In genomic region chr1:63178308-63178707, GRCm38 (mm10) we compare ENCODE assay signal across 10 mouse cellular contexts. TPM values are rescaled to one million over a fixed set of nuclear protein-coding genes. Genes with fewer than 3 reads are reported as not detected.
A peak's percentile ranks its signal among the peaks of the same experiment; 100 is the strongest.
DNase-seq lines count a peak whose midpoint lies in the region; ATAC-seq and TF ChIP-seq lines count a peak whose summit lies in the region.
"Had no signal": no experiment of that assay in that cellular context is flagged by ENCODE, and none has a peak within 500 bp of the region (broad histone marks: within the 10 kb centered on the region; RNA-seq: fewer than 3 reads in every experiment).

No protein-coding gene starts in this region.

- peaks cover 2 to 22% of the 10 kb centered on the region in 2 experiments; a peak in 3 of 4 replicates for H3K4me1 ChIP-seq in heart, embryonic 14.5 days (ENCODE audit: control insufficient read depth in 2 of 2, insufficient read depth in 2 of 2, low read length in 2 of 2)
- H3K4me1 ChIP-seq in MEL (ENCODE audit: control insufficient read depth in 1 of 2, insufficient read depth in 2 of 2, low read length in 2 of 2), result peaks cover 2 to 15% of the 10 kb centered on the region in 2 experiments; a peak in 3 of 4 replicates
- peaks cover 6% of the 10 kb centered on the region for H3K4me1 ChIP-seq in hindbrain, postnatal 0 days (ENCODE audit: insufficient read depth, low read length)
- peaks cover 29% of the 10 kb centered on the region for H3K4me1 ChIP-seq in midbrain, embryonic 15.5 days

- DNase-seq in heart, adult 8-10 months (ENCODE audit: low spot score), result no peak
- peak; percentile 36 for DNase-seq in MEL (ENCODE audit: low read depth, low spot score)
- no peak for DNase-seq in hindbrain, postnatal 0 days (ENCODE audit: low spot score)
- DNase-seq in adrenal gland, postnatal 14 days, result no peak
- no peak for DNase-seq in retina, postnatal 1 day
- no peak for DNase-seq in left cerebral cortex, adult 18-20 months (ENCODE audit: low spot score in 2 of 2)
- DNase-seq: lung, postnatal 14 days had no signal

- no peaks in the 10 kb centered on the region for H3K9me3 ChIP-seq in heart, embryonic 14.5 days (ENCODE audit: control insufficient read depth, low read length)
- no peaks in the 10 kb centered on the region for H3K9me3 ChIP-seq in MEL (replicated peaks; ENCODE audit: insufficient read depth, low read length)
- H3K9me3 ChIP-seq in hindbrain, postnatal 0 days (ENCODE audit: low read length), result no peaks in the 10 kb centered on the region
- no peaks in the 10 kb centered on the region for H3K9me3 ChIP-seq in midbrain, embryonic 15.5 days

- peak overlapping the region; percentile 77 for H3K4me2 ChIP-seq in heart, embryonic 14.5 days (ENCODE audit: low read length)
- H3K4me2 ChIP-seq in hindbrain, postnatal 0 days (ENCODE audit: low read depth, low read length), result peak overlapping the region; percentile 71
- peak overlapping the region; percentile 83; the same call in 1 of the 2 replicates for H3K4me2 ChIP-seq in midbrain, embryonic 15.5 days

- no peak for TF ChIP-seq RAD21 in MEL (IDR thresholded peaks at IDR 0.05; ENCODE audit: low read depth, low read length)

- TF ChIP-seq EP300 in MEL (IDR thresholded peaks at IDR 0.05; ENCODE audit: low read depth in 1 of 2, low read length in 2 of 2), result no peak

- H3K9ac ChIP-seq in heart, embryonic 14.5 days (ENCODE audit: low read length), result peak overlapping the region; percentile 98
- peak overlapping the region; percentile 97 for H3K9ac ChIP-seq in MEL (ENCODE audit: control insufficient read depth, low read depth, low read length, poor library complexity, severe bottlenecking)
- no peak overlapping the region; the same call in 1 of the 2 replicates for H3K9ac ChIP-seq in hindbrain, postnatal 0 days (replicated peaks; ENCODE audit: low read length)
- no peak overlapping the region for H3K9ac ChIP-seq in midbrain, embryonic 15.5 days

- ATAC-seq in heart, embryonic 14.5 days (ENCODE audit: insufficient number of reproducible peaks, insufficient read depth, low FRiP score, low read depth), result no peak
- ATAC-seq in hindbrain, postnatal 0 days, result no peak
- no peak for ATAC-seq in midbrain, embryonic 15.5 days (replicated peaks)
- ATAC-seq: Patski had no signal

- no peak overlapping the region for H3K27ac ChIP-seq in heart, embryonic 14.5 days (replicated peaks in 1 of 2; ENCODE audit: control insufficient read depth in 1 of 2, insufficient read depth in 1 of 2, low read depth in 2 of 2, low read length in 2 of 2)
- peak overlapping the region; percentile 23; the same call in 1 of the 2 replicates for H3K27ac ChIP-seq in MEL (ENCODE audit: control insufficient read depth, low read depth, low read length)
- H3K27ac ChIP-seq in hindbrain, postnatal 0 days, result no peak overlapping the region
- H3K27ac ChIP-seq in midbrain, embryonic 15.5 days, result no peak overlapping the region

- TF ChIP-seq CTCF in MEL (IDR thresholded peaks at IDR 0.05 in 2 of 3, conservative IDR thresholded peaks at IDR 0.05 in 1 of 3; ENCODE audit: control insufficient read depth in 1 of 3, insufficient read depth in 1 of 3, low read depth in 2 of 3, low read length in 3 of 3, poor library complexity in 1 of 3, severe bottlenecking in 1 of 3), result no peak
- no peak for TF ChIP-seq CTCF in hindbrain, postnatal 0 days (IDR thresholded peaks at IDR 0.05; ENCODE audit: low read depth)

- H3K36me3 ChIP-seq in heart, embryonic 14.5 days (ENCODE audit: control insufficient read depth, insufficient read depth, low read length), result peaks cover 44% of the 10 kb centered on the region
- peaks cover 9 to 28% of the 10 kb centered on the region in 2 experiments for H3K36me3 ChIP-seq in MEL (ENCODE audit: control insufficient read depth in 1 of 2, insufficient read depth in 2 of 2, low read length in 2 of 2)
- H3K36me3 ChIP-seq in hindbrain, postnatal 0 days (ENCODE audit: insufficient read depth, low read length), result peaks cover 19% of the 10 kb centered on the region
- no peaks in the 10 kb centered on the region; the same call in 1 of the 2 replicates for H3K36me3 ChIP-seq in midbrain, embryonic 15.5 days (replicated peaks)

- WGBS in heart, embryonic 14.5 days, result 72% methylated on average over 3 of the region's 3 CpGs
- 77% methylated on average over 3 of the region's 3 CpGs for WGBS in hindbrain, postnatal 0 days
- 77% methylated on average over 3 of the region's 3 CpGs for WGBS in midbrain, embryonic 15.5 days

- H3K79me2 ChIP-seq in MEL (ENCODE audit: control insufficient read depth, insufficient read depth, low read length, poor library complexity), result peaks cover 44% of the 10 kb centered on the region

- TF ChIP-seq POLR2A in MEL (IDR thresholded peaks at IDR 0.05; ENCODE audit: control insufficient read depth in 1 of 2, insufficient read depth in 1 of 2, low read depth in 1 of 2, low read length in 2 of 2, poor library complexity in 1 of 2), result no peak

- no peak overlapping the region for H3K4me3 ChIP-seq in heart, embryonic 14.5 days (ENCODE audit: control insufficient read depth in 1 of 2, insufficient read depth in 1 of 2, low read depth in 1 of 2, low read length in 2 of 2)
- peak overlapping the region; percentile 98 to 100 for H3K4me3 ChIP-seq in MEL (ENCODE audit: control insufficient read depth in 1 of 2, insufficient read depth in 1 of 2, low read depth in 2 of 2, low read length in 2 of 2)
- H3K4me3 ChIP-seq in hindbrain, postnatal 0 days (ENCODE audit: low read length), result no peak overlapping the region
- H3K4me3 ChIP-seq in midbrain, embryonic 15.5 days, result peak overlapping the region; percentile 72

- H3K27me3 ChIP-seq in heart, embryonic 14.5 days (ENCODE audit: control insufficient read depth, insufficient read depth, low read length), result no peaks in the 10 kb centered on the region
- H3K27me3 ChIP-seq in MEL (ENCODE audit: control insufficient read depth in 1 of 2, insufficient read depth in 2 of 2, low read length in 2 of 2), result no peaks in the 10 kb centered on the region
- no peaks in the 10 kb centered on the region for H3K27me3 ChIP-seq in hindbrain, postnatal 0 days (ENCODE audit: insufficient read depth, low read length)
- H3K27me3 ChIP-seq in midbrain, embryonic 15.5 days (replicated peaks), result no peaks in the 10 kb centered on the region
- H3K27me3 ChIP-seq: Patski had no signal

TF ChIP-seq in MEL, 35 proteins besides CTCF, POLR2A, EP300 and RAD21:
- peak; percentile 46; the same call in 1 of the 2 replicates for TF ChIP-seq POLR2AphosphoS2 (IDR thresholded peaks at IDR 0.05; ENCODE audit: low read length)
- no peak for TF ChIP-seq ZNF384 (IDR thresholded peaks at IDR 0.05; ENCODE audit: low read depth, low read length)

RNA-seq across cellular contexts. Expression of gene Ndufs1, which starts 1.7 kb away (rescaled TPM):
- 382 and 415 TPM in 2 replicates for polyA plus RNA-seq in heart, embryonic 14.5 days (2014; fragmentation: Nextera tagmentation; extraction: Ambion mirVana)
- 100 to 1,000 TPM; 786 to 841 (median 811) TPM for total RNA-seq in heart, adult 8-10 months (2022)
- 124 and 141 TPM in 2 replicates for total RNA-seq in MEL (2012; rRNA removed)
- polyA plus RNA-seq in MEL (2012; ENCODE audit: insufficient read depth in 1 of 2, insufficient read length in 2 of 2, low read depth in 1 of 2, low replicate concordance in 2 of 2, missing spikeins in 1 of 2), result 100 to 1,000 TPM; 139 to 163 TPM
- 90.2 and 105 TPM in 2 replicates for total RNA-seq in hindbrain, postnatal 0 days (2014; rRNA removed)
- polyA plus RNA-seq in hindbrain, postnatal 0 days (2015; fragmentation: Nextera tagmentation; extraction: Ambion mirVana), result 148 and 151 TPM in 2 replicates
- 132 and 136 TPM in 2 replicates for polyA plus RNA-seq in midbrain, embryonic 15.5 days (2015; fragmentation: Nextera tagmentation; extraction: Ambion mirVana)
- total RNA-seq in adrenal gland, postnatal 14 days (2021), result 359 and 361 TPM in 2 replicates
- total RNA-seq in left cerebral cortex, adult 18-20 months (2021), result 100 to 1,000 TPM; 150 to 159 TPM

RNA-seq across cellular contexts. Expression of gene Eef1b2, which starts 1.7 kb away (rescaled TPM):
- polyA plus RNA-seq in heart, embryonic 14.5 days (2014; fragmentation: Nextera tagmentation; extraction: Ambion mirVana), result 358 and 403 TPM in 2 replicates
- total RNA-seq in heart, adult 8-10 months (2022), result 100 to 1,000 TPM; 335 to 493 (median 403) TPM
- 1,600 and 1,846 TPM in 2 replicates for total RNA-seq in MEL (2012; rRNA removed)
- polyA plus RNA-seq in MEL (2012; ENCODE audit: insufficient read depth in 1 of 2, insufficient read length in 2 of 2, low read depth in 1 of 2, low replicate concordance in 2 of 2, missing spikeins in 1 of 2), result 1,000 to 10,000 TPM; 1,696 to 2,991 TPM
- 611 and 620 TPM in 2 replicates for total RNA-seq in hindbrain, postnatal 0 days (2014; rRNA removed)
- 451 and 465 TPM in 2 replicates for polyA plus RNA-seq in hindbrain, postnatal 0 days (2015; fragmentation: Nextera tagmentation; extraction: Ambion mirVana)
- polyA plus RNA-seq in midbrain, embryonic 15.5 days (2015; fragmentation: Nextera tagmentation; extraction: Ambion mirVana), result 446 and 479 TPM in 2 replicates
- 615 and 729 TPM in 2 replicates for total RNA-seq in adrenal gland, postnatal 14 days (2021)
- 100 to 1,000 TPM; 349 to 361 TPM for total RNA-seq in left cerebral cortex, adult 18-20 months (2021)

RNA-seq across cellular contexts. Expression of gene Gpr1, which starts 36.0 kb away (rescaled TPM):
- 0.09 and 0.20 TPM in 2 replicates for polyA plus RNA-seq in heart, embryonic 14.5 days (2014; fragmentation: Nextera tagmentation; extraction: Ambion mirVana)
- total RNA-seq in heart, adult 8-10 months (2022), result under 1 TPM; 0.25 to 0.55 (median 0.40) TPM
- total RNA-seq in MEL (2012; rRNA removed), result not detected in 2 replicates
- polyA plus RNA-seq in MEL (2012; ENCODE audit: insufficient read depth in 1 of 2, insufficient read length in 2 of 2, low read depth in 1 of 2, low replicate concordance in 2 of 2, missing spikeins in 1 of 2), result under 1 TPM in 1 of 2 experiments, not detected in 1; 0.04 TPM
- total RNA-seq in hindbrain, postnatal 0 days (2014; rRNA removed), result 1.2 TPM in 1 of 2 replicates, not detected in the other
- 0.34 and 0.48 TPM in 2 replicates for polyA plus RNA-seq in hindbrain, postnatal 0 days (2015; fragmentation: Nextera tagmentation; extraction: Ambion mirVana)
- polyA plus RNA-seq in midbrain, embryonic 15.5 days (2015; fragmentation: Nextera tagmentation; extraction: Ambion mirVana), result 0.66 and 1.2 TPM in 2 replicates
- 0.22 and 0.56 TPM in 2 replicates for total RNA-seq in adrenal gland, postnatal 14 days (2021)
- under 1 TPM; 0.53 to 0.73 TPM for total RNA-seq in left cerebral cortex, adult 18-20 months (2021)
- polyA plus RNA-seq: Patski had no signal

Comparison
In these comparisons a context has a peak if more than half of its experiments do, and no peak if none do; other contexts are left out.
1. H3K4me3 ChIP-seq: peak in MEL (2 of 2) and midbrain, embryonic 15.5 days (single experiment); none in heart, embryonic 14.5 days (0 of 2) and hindbrain, postnatal 0 days (single experiment).
2. H3K9ac ChIP-seq: peak in heart, embryonic 14.5 days (single experiment) and MEL (single experiment); none in hindbrain, postnatal 0 days (single experiment) and midbrain, embryonic 15.5 days (single experiment).
3. Peak in every context shown above with its lines, with median percentiles within 50 percentile points of each other: H3K4me2 ChIP-seq.